ENCODE assay signal across 8 mouse cellular contexts in genomic region chr11:113618672-113619419, GRCm38 (mm10). TPM values are rescaled to one million over a fixed set of nuclear protein-coding genes. Genes with fewer than 3 reads are reported as not detected.
DNase-seq lines count a peak whose midpoint lies in the region; ATAC-seq lines count a peak whose summit lies in the region.

TSS of gene Sstr2 (plus strand) at chr11:113619342.

- ATAC-seq in embryonic facial prominence, embryonic 15.5 days (ENCODE audit: insufficient number of reproducible peaks, low FRiP score, low TSS enrichment, low read depth), result peak; percentile 68
- peak; percentile 64 for ATAC-seq in heart, embryonic 16.5 days (replicated peaks; ENCODE audit: extremely low read depth, insufficient read depth, low FRiP score)
- peak; percentile 53 for ATAC-seq in liver, embryonic 16.5 days (ENCODE audit: low read depth)
- ATAC-seq in neural tube, embryonic 13.5 days (ENCODE audit: low read depth), result peak; percentile 78

- peak within 1 kb of the TSS; percentile 50 for H3K4me3 ChIP-seq in embryonic facial prominence, embryonic 15.5 days (replicated peaks)
- peak within 1 kb of the TSS; percentile 57 for H3K4me3 ChIP-seq in heart, embryonic 16.5 days (ENCODE audit: low read length)
- H3K4me3 ChIP-seq in liver, embryonic 16.5 days (ENCODE audit: low read depth, low read length), result peak within 1 kb of the TSS; percentile 59
- H3K4me3 ChIP-seq in neural tube, embryonic 13.5 days, result peak within 1 kb of the TSS; percentile 61

- DNase-seq in CD4-positive, CD25-positive, alpha-beta regulatory T cell, adult 2 months (ENCODE audit: low read depth, low spot score), result peak; percentile 86
- peak; percentile 87 to 90 for DNase-seq in adrenal gland, postnatal 36 days
- DNase-seq in kidney, postnatal 14 days, result peak; percentile 86
- DNase-seq in testis, postnatal 14 days (ENCODE audit: low spot score), result peak; percentile 49

- H3K36me3 ChIP-seq in embryonic facial prominence, embryonic 15.5 days, result no peaks in the 10 kb centered on the region
- no peaks in the 10 kb centered on the region for H3K36me3 ChIP-seq in heart, embryonic 16.5 days (ENCODE audit: control insufficient read depth, insufficient read depth)
- H3K36me3 ChIP-seq in liver, embryonic 16.5 days (ENCODE audit: control insufficient read depth, insufficient read depth), result no peaks in the 10 kb centered on the region
- no peaks in the 10 kb centered on the region for H3K36me3 ChIP-seq in neural tube, embryonic 13.5 days

- H3K4me1 ChIP-seq in embryonic facial prominence, embryonic 15.5 days, result peaks cover 15% of the 10 kb centered on the region
- H3K4me1 ChIP-seq in heart, embryonic 16.5 days (ENCODE audit: control insufficient read depth, insufficient read depth, low read length), result peaks cover 19% of the 10 kb centered on the region
- no peaks in the 10 kb centered on the region; the same call in 1 of the 2 replicates for H3K4me1 ChIP-seq in liver, embryonic 16.5 days (ENCODE audit: control insufficient read depth, low read depth, low read length)
- H3K4me1 ChIP-seq in neural tube, embryonic 13.5 days (replicated peaks), result peaks cover 45% of the 10 kb centered on the region

- H3K4me2 ChIP-seq in embryonic facial prominence, embryonic 15.5 days (replicated peaks), result peak within 1 kb of the TSS; percentile 93
- H3K4me2 ChIP-seq in heart, embryonic 16.5 days (ENCODE audit: low read depth, low read length), result peak within 1 kb of the TSS; percentile 85
- peak within 1 kb of the TSS; percentile 56 for H3K4me2 ChIP-seq in liver, embryonic 16.5 days (ENCODE audit: low read depth, low read length)
- H3K4me2 ChIP-seq in neural tube, embryonic 13.5 days, result peak within 1 kb of the TSS; percentile 98

- no peaks in the 10 kb centered on the region for H3K9me3 ChIP-seq in embryonic facial prominence, embryonic 15.5 days (replicated peaks)
- H3K9me3 ChIP-seq in heart, embryonic 16.5 days (replicated peaks; ENCODE audit: control insufficient read depth, low read length), result no peaks in the 10 kb centered on the region
- H3K9me3 ChIP-seq in liver, embryonic 16.5 days (replicated peaks; ENCODE audit: control insufficient read depth, low read length), result no peaks in the 10 kb centered on the region
- no peaks in the 10 kb centered on the region for H3K9me3 ChIP-seq in neural tube, embryonic 13.5 days

- H3K9ac ChIP-seq in embryonic facial prominence, embryonic 15.5 days, result peak within 1 kb of the TSS; percentile 39
- peak within 1 kb of the TSS; percentile 65 for H3K9ac ChIP-seq in heart, embryonic 16.5 days (ENCODE audit: low read length)
- peak within 1 kb of the TSS; percentile 50 for H3K9ac ChIP-seq in liver, embryonic 16.5 days (ENCODE audit: low read depth, low read length)
- H3K9ac ChIP-seq in neural tube, embryonic 13.5 days, result peak within 1 kb of the TSS; percentile 80

- no peak within 1 kb of the TSS for H3K27ac ChIP-seq in embryonic facial prominence, embryonic 15.5 days (replicated peaks)
- no peak within 1 kb of the TSS; the same call in 1 of the 2 replicates for H3K27ac ChIP-seq in heart, embryonic 16.5 days (ENCODE audit: low read length)
- peak within 1 kb of the TSS; percentile 69 for H3K27ac ChIP-seq in liver, embryonic 16.5 days (ENCODE audit: low read length)
- peak within 1 kb of the TSS; percentile 46 for H3K27ac ChIP-seq in neural tube, embryonic 13.5 days (replicated peaks)

- WGBS in embryonic facial prominence, embryonic 15.5 days, result under 1% methylated on average over 54 of the region's 54 CpGs
- WGBS in heart, embryonic 16.5 days, result 1% methylated on average over 54 of the region's 54 CpGs
- 3% methylated on average over 54 of the region's 54 CpGs for WGBS in liver, embryonic 16.5 days (ENCODE audit: insufficient replicate concordance)
- WGBS in neural tube, embryonic 13.5 days, result under 1% methylated on average over 54 of the region's 54 CpGs

- peaks cover 40% of the 10 kb centered on the region for H3K27me3 ChIP-seq in embryonic facial prominence, embryonic 15.5 days
- H3K27me3 ChIP-seq in heart, embryonic 16.5 days (ENCODE audit: control insufficient read depth, insufficient read depth, low read length), result peaks cover 34% of the 10 kb centered on the region
- peaks cover 25% of the 10 kb centered on the region for H3K27me3 ChIP-seq in liver, embryonic 16.5 days (ENCODE audit: control insufficient read depth, insufficient read depth, low read depth, low read length)
- peaks cover 25% of the 10 kb centered on the region for H3K27me3 ChIP-seq in neural tube, embryonic 13.5 days

RNA-seq across cellular contexts. Expression of gene Sstr2, which starts in this region (rescaled TPM):
- total RNA-seq in adrenal gland, postnatal 36 days (2021), result 1 to 10 TPM; 1.6 to 3.9 TPM
- polyA plus RNA-seq in embryonic facial prominence, embryonic 15.5 days (2015; fragmentation: Nextera tagmentation; extraction: Ambion mirVana), result 1.0 and 1.6 TPM in 2 replicates
- 1.2 and 2.6 TPM in 2 replicates for polyA plus RNA-seq in heart, embryonic 16.5 days (2015; fragmentation: Nextera tagmentation; extraction: Ambion mirVana)
- polyA plus RNA-seq in liver, embryonic 16.5 days (2015; fragmentation: Nextera tagmentation; extraction: Ambion mirVana), result 6.8 TPM in 2 replicates
- 16.4 and 21.4 TPM in 2 replicates for polyA plus RNA-seq in neural tube, embryonic 13.5 days (2015; fragmentation: Nextera tagmentation; extraction: Ambion mirVana)

Comparison
In these comparisons a context has a peak if more than half of its experiments do, and no peak if none do; other contexts are left out.
1. H3K27ac ChIP-seq: peak in liver, embryonic 16.5 days (single experiment) and neural tube, embryonic 13.5 days (single experiment); none in embryonic facial prominence, embryonic 15.5 days (single experiment) and heart, embryonic 16.5 days (single experiment).
2. Peak in every context shown above with its lines, with median percentiles within 50 percentile points of each other: DNase-seq, ATAC-seq, H3K4me2 ChIP-seq, H3K4me3 ChIP-seq and H3K9ac ChIP-seq.